Mouse (Mus musculus): ENCODE measurements at regions not wholly inside any gene's neighbourhood (a gene's known extent, or its start where the extent isn't known, plus 50 kb on each side); places are given as distances from the start of the nearest gene placed in this dataset.

- DNase-seq (ENCODE audit: low spot score in 2 of 2): peak; percentile 6 to 27
- intact Hi-C loops (cut with DNase I): loop anchor here (10.0 kb wide), 1 partner anchor 989 kb away; no protein-coding TSS in a partner anchor
Measured at GRCm38 (mm10) chr15:69923833-69924232, 3423.1 kb upstream of the Lrrc6 start.

- intact Hi-C loops (cut with DNase I): loop anchor here (10.0 kb wide), 1 partner anchor 988 kb away; no protein-coding TSS in a partner anchor
Measured at GRCm38 (mm10) chr15:69923280-69923679, 3422.6 kb upstream of the Lrrc6 start.

GRCm38 (mm10) chr15:69922176-69922575, 3421.5 kb upstream of the Lrrc6 start:
- intact Hi-C loops (cut with DNase I): loop anchor here (10.0 kb wide), 1 partner anchor 987 kb away; no protein-coding TSS in a partner anchor

More at GRCm38 (mm10) chr15:69923280-69923679, 3422.6 kb upstream of the Lrrc6 start:
- DNase-seq (ENCODE audit: low spot score in 2 of 2): peak; percentile 15 to 20

GRCm38 (mm10) chr15:69885764-69886163, 3385.1 kb upstream of the Lrrc6 start:
- intact Hi-C loops (cut with DNase I): no loop called here
- no peak for DNase-seq (ENCODE audit: low spot score in 2 of 2)

More at GRCm38 (mm10) chr15:69922176-69922575, 3421.5 kb upstream of the Lrrc6 start:
- peak; percentile 5 to 8 for DNase-seq (ENCODE audit: low spot score in 2 of 2)

GRCm38 (mm10) chr15:69878511-69878910, 3377.8 kb upstream of the Lrrc6 start:
- DNase-seq (ENCODE audit: low spot score in 2 of 2): no peak
- intact Hi-C loops (cut with DNase I): no loop called here

- no peak for DNase-seq (ENCODE audit: low spot score in 2 of 2)
- intact Hi-C loops (cut with DNase I): no loop called here
Measured at GRCm38 (mm10) chr15:69853521-69853920, 3352.8 kb upstream of the Lrrc6 start.

GRCm38 (mm10) chr15:69849644-69850043, 3348.9 kb upstream of the Lrrc6 start:
- no peak for DNase-seq (ENCODE audit: low spot score in 2 of 2)
- intact Hi-C loops (cut with DNase I): no loop called here
